Mouse (Mus musculus) kidney, embryonic 14.5 days (tissue): ENCODE measurements at regions not wholly inside any gene's neighbourhood (a gene's known extent, or its start where the extent isn't known, plus 50 kb on each side); places are given as distances from the start of the nearest gene placed in this dataset.
"Not testable (repeated sequence)": the region's sequence is repeated elsewhere in the genome, so short reads cannot be mapped to it uniquely, and the experiment has no call there.

Source experiments
- ATAC-seq: fragments of 200-750 bp; cut with Nextera tagmentation; 2 replicates; pipeline ENCODE4 v1.8.0; 2017; ENCODE audit warnings: moderate number of reproducible peaks, mild to moderate bottlenecking, moderate TSS enrichment, moderate library complexity; ENCODE audit not compliant: low FRiP score, low TSS enrichment
- H3K27ac ChIP-seq: fragments of 300-500 bp; sonication (generic); 2 replicates; pipeline ENCODE4 v1.5.1; 2014; ENCODE audit warnings: low read depth, mild to moderate bottlenecking, low read length, moderate library complexity, mixed read lengths
- H3K27me3 ChIP-seq: fragments of 300-500 bp; sonication (generic); 2 replicates; pipeline ENCODE4 v1.6.1; 2014; ENCODE audit warnings: mild to moderate bottlenecking, low read length; ENCODE audit not compliant: control insufficient read depth, insufficient read depth
- H3K36me3 ChIP-seq: fragments of 300-500 bp; sonication (generic); 2 replicates; pipeline ENCODE4 v1.6.1; 2014; ENCODE audit warnings: low read length, mixed read lengths; ENCODE audit not compliant: control insufficient read depth, insufficient read depth
- H3K4me1 ChIP-seq: fragments of 300-500 bp; sonication (generic); 2 replicates; pipeline ENCODE4 v1.6.1; 2014; ENCODE audit warnings: low read length, mixed read lengths; ENCODE audit not compliant: control insufficient read depth, insufficient read depth
- H3K4me2 ChIP-seq: fragments of 300-500 bp; sonication (generic); replicated peaks from 2 replicates; pipeline ENCODE4 v1.6.1; 2014; ENCODE audit warnings: low read depth, mild to moderate bottlenecking, low read length
- H3K4me3 ChIP-seq: fragments of 300-500 bp; sonication (generic); 2 replicates; pipeline ENCODE4 v1.5.1; 2014; ENCODE audit warnings: mild to moderate bottlenecking, low read length
- H3K9ac ChIP-seq: fragments of 300-500 bp; sonication (generic); 2 replicates; pipeline ENCODE4 v1.6.1; 2014; ENCODE audit warnings: low read depth, mild to moderate bottlenecking, low read length, moderate library complexity
- H3K9me3 ChIP-seq: fragments of 300-500 bp; sonication (generic); 2 replicates; pipeline ENCODE4 v1.6.1; 2016; ENCODE audit warnings: low read length; ENCODE audit not compliant: control insufficient read depth
- WGBS: fragments of 180-500 bp; shearing (Covaris S2); extraction: QIAGEN DNeasy Blood & Tissue Kit; methylation state at CpG from one replicate; pipeline ENCODE4 v1.1.7; 2014; 5-methylcytosine and 5-hydroxymethylcytosine counted together

DNA sequence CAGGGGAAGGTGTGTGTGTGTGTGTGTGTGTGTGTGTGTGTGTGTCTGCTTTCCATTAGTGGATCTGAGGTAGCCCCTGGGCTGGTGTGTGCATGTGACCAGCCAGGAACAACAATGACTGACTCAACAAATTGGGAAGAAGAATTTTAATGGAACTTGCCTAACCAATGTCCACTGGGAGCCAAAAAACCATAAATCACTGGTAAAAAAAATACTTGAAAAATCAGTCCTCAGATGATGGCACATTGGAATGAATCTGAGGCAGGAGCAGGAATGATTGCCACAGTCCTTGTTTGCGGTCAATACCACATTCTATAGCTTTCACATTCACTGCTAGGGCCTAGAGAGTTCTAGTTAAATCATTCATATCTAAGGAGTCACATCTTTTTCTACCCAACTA, 487.8 kb downstream of the Ets1 start:
- Histone ChIP-seq H3K9me3 (no peaks in the 10 kb centered on the region), H3K4me1 (no peaks in the 10 kb centered on the region), H3K4me3 (no peak overlapping the region), H3K4me2 (no peak overlapping the region), H3K9ac (no peak overlapping the region), H3K36me3 (no peaks in the 10 kb centered on the region), H3K27ac (no peak overlapping the region), H3K27me3 (no peaks in the 10 kb centered on the region)
- WGBS, result 88% methylated on average over 1 of the region's 1 CpGs
- ATAC-seq, result no peak

DNA sequence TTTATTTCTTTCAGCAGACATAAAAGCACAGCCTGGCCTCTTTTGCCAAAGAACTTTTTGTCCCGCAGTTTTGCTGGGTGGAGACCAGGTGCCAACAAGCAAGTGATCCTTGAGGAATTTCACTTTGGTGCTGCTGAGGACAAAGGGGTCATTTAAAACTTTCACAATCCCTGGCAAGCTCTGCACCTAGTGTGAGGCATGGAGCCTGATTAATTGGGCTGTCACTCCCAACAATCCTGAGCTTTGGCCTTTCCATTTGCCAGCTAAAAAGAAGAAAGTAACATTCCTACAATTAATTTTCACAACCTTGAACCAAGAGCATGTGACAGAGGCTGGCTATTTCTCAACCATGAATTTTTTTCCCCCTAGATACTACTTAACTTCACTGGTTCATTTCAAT, 516.2 kb downstream of the Ets1 start:
- H3K4me2 ChIP-seq, result no peak overlapping the region
- H3K4me3 ChIP-seq, result no peak overlapping the region
- no peak overlapping the region for H3K27ac ChIP-seq
- no peaks in the 10 kb centered on the region for H3K27me3 ChIP-seq
- ATAC-seq, result no peak
- H3K4me1 ChIP-seq, result no peaks in the 10 kb centered on the region
- H3K36me3 ChIP-seq, result no peaks in the 10 kb centered on the region
- H3K9ac ChIP-seq, result no peak overlapping the region
- no peaks in the 10 kb centered on the region for H3K9me3 ChIP-seq
- WGBS, result 15% methylated on average over 1 of the region's 1 CpGs

DNA sequence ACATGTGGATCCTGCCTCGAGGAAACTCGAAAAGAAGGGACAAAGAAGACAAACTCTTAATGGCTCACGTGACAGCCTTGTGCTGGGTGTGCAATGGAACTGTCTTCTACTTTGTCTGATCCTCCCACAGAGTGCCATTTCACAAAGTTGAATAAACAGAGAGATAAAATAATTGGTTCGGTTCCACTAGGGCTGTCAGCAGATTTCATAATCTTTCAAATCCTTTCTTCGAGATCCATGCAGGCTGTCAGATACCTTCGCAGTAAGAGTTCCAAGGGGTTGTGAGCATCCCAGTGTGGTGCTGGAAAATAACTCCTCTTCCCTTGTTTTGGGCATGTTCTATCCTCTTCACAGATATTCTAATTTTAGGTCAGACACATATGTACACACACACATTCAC, 532.1 kb downstream of the Ets1 start:
- no peak overlapping the region for H3K27ac ChIP-seq
- ATAC-seq, result no peak
- H3K4me1 ChIP-seq, result no peaks in the 10 kb centered on the region
- H3K4me2 ChIP-seq, result no peak overlapping the region
- no peaks in the 10 kb centered on the region for H3K36me3 ChIP-seq
- H3K9ac ChIP-seq, result no peak overlapping the region
- no peaks in the 10 kb centered on the region for H3K9me3 ChIP-seq
- H3K4me3 ChIP-seq, result no peak overlapping the region
- 65% methylated on average over 6 of the region's 6 CpGs for WGBS
- no peaks in the 10 kb centered on the region for H3K27me3 ChIP-seq

- H3K9me3 ChIP-seq, H3K27me3 ChIP-seq, H3K27ac ChIP-seq, ATAC-seq, H3K4me3 ChIP-seq, H3K4me2 ChIP-seq, H3K9ac ChIP-seq, H3K36me3 ChIP-seq, H3K4me1 ChIP-seq: not testable (repeated sequence)
- WGBS, result 88% methylated on average over 1 of the region's 1 CpGs
Observed at GRCm38 (mm10) chr9:33169093-33169492, 533.1 kb downstream of the Ets1 start.

- Histone ChIP-seq H3K4me2 (no peak overlapping the region), H3K27me3 (no peaks in the 10 kb centered on the region), H3K4me1 (no peaks in the 10 kb centered on the region), H3K27ac (no peak overlapping the region), H3K9me3 (no peaks in the 10 kb centered on the region), H3K9ac (no peak overlapping the region), H3K4me3 (no peak overlapping the region), H3K36me3 (no peaks in the 10 kb centered on the region)
- no peak for ATAC-seq
Observed at GRCm38 (mm10) chr9:33180066-33180465, 544.0 kb downstream of the Ets1 start.

GRCm38 (mm10) chr9:33187187-33187586, 551.2 kb downstream of the Ets1 start:
- WGBS, result 64% methylated on average over 3 of the region's 3 CpGs
- H3K27ac ChIP-seq, result no peak overlapping the region
- H3K27me3 ChIP-seq, result no peaks in the 10 kb centered on the region
- no peak overlapping the region for H3K9ac ChIP-seq
- no peak overlapping the region for H3K4me3 ChIP-seq
- H3K4me2 ChIP-seq, result no peak overlapping the region
- no peaks in the 10 kb centered on the region for H3K36me3 ChIP-seq
- H3K9me3 ChIP-seq, result no peaks in the 10 kb centered on the region
- H3K4me1 ChIP-seq, result no peaks in the 10 kb centered on the region
- no peak for ATAC-seq

DNA sequence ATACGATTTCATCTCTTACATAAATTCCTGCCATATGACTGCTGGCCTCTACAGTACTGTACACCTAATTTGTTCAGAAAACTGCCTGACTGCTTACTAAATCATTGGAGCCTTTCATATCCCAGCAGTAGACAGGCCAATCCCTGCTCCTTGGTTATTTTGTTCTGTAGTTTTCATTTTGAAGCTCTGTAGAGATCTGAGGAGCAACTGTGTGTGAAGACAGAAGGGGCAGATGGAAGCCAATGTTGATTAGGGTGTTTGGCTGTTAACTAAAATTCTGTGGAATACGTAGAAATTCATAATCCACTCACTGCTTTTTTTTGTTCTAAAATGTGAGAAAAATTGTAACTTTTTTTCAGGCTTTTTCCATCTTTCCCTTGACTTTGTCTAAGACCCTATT, 573.1 kb downstream of the Ets1 start:
- Histone ChIP-seq H3K27ac (no peak overlapping the region), H3K27me3 (no peaks in the 10 kb centered on the region), H3K4me2 (no peak overlapping the region), H3K4me3 (no peak overlapping the region), H3K9ac (no peak overlapping the region), H3K9me3 (no peaks in the 10 kb centered on the region), H3K36me3 (no peaks in the 10 kb centered on the region), H3K4me1 (no peaks in the 10 kb centered on the region)
- 81% methylated on average over 2 of the region's 2 CpGs for WGBS
- ATAC-seq, result no peak

DNA sequence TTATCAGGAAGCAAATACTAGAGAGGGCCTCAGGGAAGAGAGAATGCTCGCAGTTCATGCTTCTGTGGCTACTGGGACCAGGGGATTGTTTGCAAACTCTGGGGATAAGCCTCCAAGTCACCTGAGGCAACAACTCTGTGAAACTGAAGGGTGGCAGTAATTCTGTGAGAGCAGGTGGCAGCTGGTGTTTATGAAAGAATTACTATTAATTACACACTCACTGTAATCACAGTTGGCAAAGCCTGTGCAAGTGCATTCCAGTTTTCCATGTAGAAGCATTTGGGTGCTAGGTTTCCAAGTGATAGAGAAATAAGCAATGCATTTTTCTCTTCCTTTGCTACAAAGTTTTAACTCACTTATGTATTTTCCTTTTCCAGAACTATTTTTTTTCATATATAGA, 578.5 kb downstream of the Ets1 start:
- Histone ChIP-seq H3K9me3 (no peaks in the 10 kb centered on the region), H3K27ac (no peak overlapping the region), H3K4me2 (no peak overlapping the region), H3K4me1 (no peaks in the 10 kb centered on the region), H3K4me3 (no peak overlapping the region), H3K9ac (no peak overlapping the region), H3K36me3 (no peaks in the 10 kb centered on the region), H3K27me3 (no peaks in the 10 kb centered on the region)
- 74% methylated on average over 1 of the region's 1 CpGs for WGBS
- no peak for ATAC-seq

DNA sequence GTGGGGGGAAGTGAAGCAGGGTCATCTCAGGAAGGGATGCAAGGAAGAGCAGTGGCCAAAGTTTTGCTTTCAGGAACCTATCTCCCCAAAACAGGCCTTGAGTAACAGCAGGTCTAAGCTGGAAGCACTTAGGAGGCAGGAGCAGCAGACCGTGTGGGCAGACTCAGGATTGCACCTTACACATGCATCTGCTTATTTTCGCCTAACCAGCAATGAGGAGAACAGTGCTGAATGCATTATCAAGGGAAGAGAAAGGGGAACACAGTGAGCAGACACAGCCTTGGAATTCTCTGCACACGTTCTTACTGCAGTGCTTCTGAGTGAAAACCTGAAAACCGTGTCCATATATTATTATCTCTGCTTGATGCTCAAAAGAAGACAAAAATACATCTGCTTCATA, 585.0 kb downstream of the Ets1 start:
- Histone ChIP-seq H3K4me3 (no peak overlapping the region), H3K4me2 (no peak overlapping the region), H3K9ac (no peak overlapping the region), H3K36me3 (no peaks in the 10 kb centered on the region), H3K9me3 (no peaks in the 10 kb centered on the region), H3K4me1 (no peaks in the 10 kb centered on the region), H3K27ac (no peak overlapping the region), H3K27me3 (no peaks in the 10 kb centered on the region)
- ATAC-seq, result no peak
- 87% methylated on average over 4 of the region's 4 CpGs for WGBS
